Comparison of ENCODE assay signal across 25 mouse cellular contexts in the genomic region with DNA sequence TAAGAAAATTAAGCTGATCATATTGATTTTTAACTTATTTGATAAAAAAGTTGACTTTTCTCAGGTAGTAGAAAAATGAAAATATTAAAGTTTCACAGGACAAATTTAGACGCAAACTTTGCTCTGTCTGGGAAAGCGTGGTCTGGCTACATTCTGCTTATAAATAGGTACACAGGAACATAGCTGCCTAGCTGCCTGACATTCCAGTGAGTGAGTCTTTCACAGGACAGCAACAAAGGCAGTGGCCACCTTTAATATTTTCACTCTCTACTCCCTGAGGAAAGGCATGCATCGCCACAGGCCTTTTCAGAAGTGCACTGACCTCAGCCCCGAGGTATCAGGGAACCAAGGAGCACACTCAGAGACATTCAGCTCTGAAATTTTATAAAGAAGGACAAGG. TPM values are rescaled to one million over a fixed set of nuclear protein-coding genes. Genes with fewer than 3 reads are reported as not detected.
DNase-seq lines count a peak whose midpoint lies in the region; ATAC-seq lines count a peak whose summit lies in the region.
"Had no signal": no experiment of that assay in that cellular context is flagged by ENCODE, and none has a peak within 500 bp of the region (broad histone marks: within the 10 kb centered on the region; RNA-seq: fewer than 3 reads in every experiment).

No protein-coding gene starts in this region.

- H3K27ac ChIP-seq in heart, embryonic 13.5 days (replicated peaks): peak overlapping the region; percentile 52
- H3K27ac ChIP-seq in heart, embryonic 16.5 days (ENCODE audit: low read length): peak overlapping the region; percentile 86
- no peak overlapping the region for H3K27ac ChIP-seq in heart, embryonic 10.5 days
- H3K27ac ChIP-seq: embryonic facial prominence, embryonic 12.5 days; embryonic facial prominence, embryonic 15.5 days; gastrocnemius, adult 2 months; hindbrain, embryonic 14.5 days; hindbrain, postnatal 0 days had no signal

- no peaks in the 10 kb centered on the region for H3K27me3 ChIP-seq in heart, embryonic 13.5 days (replicated peaks)
- no peaks in the 10 kb centered on the region for H3K27me3 ChIP-seq in heart, embryonic 16.5 days (ENCODE audit: control insufficient read depth, insufficient read depth, low read length)
- H3K27me3 ChIP-seq in heart, embryonic 10.5 days (ENCODE audit: insufficient read depth, poor library complexity, severe bottlenecking): no peaks in the 10 kb centered on the region
- H3K27me3 ChIP-seq: embryonic facial prominence, embryonic 12.5 days; embryonic facial prominence, embryonic 15.5 days had no signal

- H3K4me2 ChIP-seq in heart, embryonic 13.5 days: 0 out of 2 replicates have a peak overlapping the region, but pooled peaks have one; percentile 20
- peak overlapping the region; percentile 41 for H3K4me2 ChIP-seq in heart, embryonic 16.5 days (ENCODE audit: low read depth, low read length)
- H3K4me2 ChIP-seq: embryonic facial prominence, embryonic 12.5 days; embryonic facial prominence, embryonic 15.5 days; hindbrain, embryonic 14.5 days had no signal

- no peaks in the 10 kb centered on the region for H3K9me3 ChIP-seq in heart, embryonic 13.5 days
- H3K9me3 ChIP-seq in heart, embryonic 16.5 days (replicated peaks; ENCODE audit: control insufficient read depth, low read length): no peaks in the 10 kb centered on the region
- no peaks in the 10 kb centered on the region for H3K9me3 ChIP-seq in heart, embryonic 10.5 days
- H3K9me3 ChIP-seq: embryonic facial prominence, embryonic 12.5 days; embryonic facial prominence, embryonic 15.5 days had no signal

- H3K36me3 ChIP-seq in heart, embryonic 13.5 days: no peaks in the 10 kb centered on the region
- no peaks in the 10 kb centered on the region for H3K36me3 ChIP-seq in heart, embryonic 16.5 days (ENCODE audit: control insufficient read depth, insufficient read depth)
- no peaks in the 10 kb centered on the region for H3K36me3 ChIP-seq in heart, embryonic 10.5 days
- H3K36me3 ChIP-seq: embryonic facial prominence, embryonic 12.5 days; embryonic facial prominence, embryonic 15.5 days had no signal

- peaks cover 2% of the 10 kb centered on the region; the same call in 1 of the 2 replicates for H3K4me1 ChIP-seq in heart, embryonic 13.5 days
- no peaks in the 10 kb centered on the region for H3K4me1 ChIP-seq in heart, embryonic 16.5 days (ENCODE audit: control insufficient read depth, insufficient read depth, low read length)
- H3K4me1 ChIP-seq in heart, embryonic 10.5 days: no peaks in the 10 kb centered on the region
- H3K4me1 ChIP-seq: embryonic facial prominence, embryonic 12.5 days; embryonic facial prominence, embryonic 15.5 days had no signal

- ATAC-seq in heart, embryonic 13.5 days (ENCODE audit: extremely low read depth, insufficient number of reproducible peaks, low FRiP score, low TSS enrichment): no peak
- 0 out of 2 replicates have a peak, but pooled peaks have one; percentile 60 for ATAC-seq in heart, embryonic 16.5 days (replicated peaks; ENCODE audit: extremely low read depth, insufficient read depth, low FRiP score)
- ATAC-seq: CD4-positive, CD25-positive, alpha-beta regulatory T cell, adult 4 months; forebrain, embryonic 14.5 days; forebrain, postnatal 0 days; hindbrain, postnatal 0 days; inflammation-experienced regulatory T-cells, adult 6 months; intestine, embryonic 16.5 days had no signal

- no peak overlapping the region for H3K9ac ChIP-seq in heart, embryonic 13.5 days
- H3K9ac ChIP-seq in heart, embryonic 16.5 days (ENCODE audit: low read length): no peak overlapping the region
- H3K9ac ChIP-seq: embryonic facial prominence, embryonic 12.5 days; embryonic facial prominence, embryonic 15.5 days; forebrain, postnatal 0 days; hindbrain, embryonic 14.5 days had no signal

- H3K4me3 ChIP-seq in heart, embryonic 13.5 days: no peak overlapping the region
- H3K4me3 ChIP-seq in heart, embryonic 16.5 days (ENCODE audit: low read length): no peak overlapping the region
- H3K4me3 ChIP-seq in heart, embryonic 10.5 days: no peak overlapping the region
- H3K4me3 ChIP-seq: embryonic facial prominence, embryonic 12.5 days; embryonic facial prominence, embryonic 15.5 days; gastrocnemius, adult 2 months had no signal

- DNase-seq in heart, adult 11 months: no peak
- DNase-seq in heart, embryonic 10.5 days (ENCODE audit: low spot score): no peak
- peak; percentile 18 for DNase-seq in heart, postnatal 4 days
- DNase-seq in liver: no peak
- DNase-seq: adrenal gland, adult 2 months; adrenal gland, postnatal 14 days; cerebellum, adult 11 months; cerebellum, adult 2 months; cerebellum, adult 9-11 months; cerebellum, postnatal 25 days; forebrain, postnatal 0 days; gastrocnemius, adult 2 months; gastrocnemius, postnatal 14 days; kidney, adult 18-20 months; kidney, adult 9 months had no signal

- WGBS in heart, embryonic 13.5 days: 40% methylated on average over 4 of the region's 4 CpGs
- WGBS in heart, embryonic 16.5 days: 47% methylated on average over 4 of the region's 4 CpGs
- 46% methylated on average over 4 of the region's 4 CpGs for WGBS in heart, embryonic 10.5 days

RNA-seq across cellular contexts. Expression of a gene that starts 31.5 kb away (rescaled TPM):
- 8.6 and 10.4 TPM in 2 replicates for polyA plus RNA-seq in heart, embryonic 13.5 days (2015; fragmentation: Nextera tagmentation; extraction: Ambion mirVana)
- 7.8 and 8.7 TPM in 2 replicates for polyA plus RNA-seq in heart, embryonic 16.5 days (2015; fragmentation: Nextera tagmentation; extraction: Ambion mirVana)
- 7.9 and 10.1 TPM in 2 replicates for polyA plus RNA-seq in heart, embryonic 10.5 days (2016; fragmentation: Nextera tagmentation; extraction: Ambion mirVana)
- 10 to 100 TPM; 13.7 to 14.5 TPM for total RNA-seq in heart, postnatal 4 days (2021)
